ENCODE assay signal across 8 mouse cellular contexts in genomic region chr10:60003847-60004246, GRCm38 (mm10). TPM values are rescaled to one million over a fixed set of nuclear protein-coding genes. Genes with fewer than 3 reads are reported as not detected.
DNase-seq lines count a peak whose midpoint lies in the region; ATAC-seq and TF ChIP-seq lines count a peak whose summit lies in the region.

No protein-coding gene starts in this region.

- TF ChIP-seq EP300 in heart, adult 2 months (IDR thresholded peaks at IDR 0.05; ENCODE audit: insufficient read depth, low read depth, low read length), result no peak

- peaks cover 4% of the 10 kb centered on the region; the same call in 1 of the 2 replicates for H3K79me2 ChIP-seq in heart, adult 2 months (replicated peaks; ENCODE audit: control insufficient read depth, insufficient read depth, low read length)

- peak overlapping the region; percentile 99 for H3K27ac ChIP-seq in heart, adult 2 months
- H3K27ac ChIP-seq in forebrain, embryonic 12.5 days, result peak overlapping the region; percentile 98
- H3K27ac ChIP-seq in liver, embryonic 12.5 days, result peak overlapping the region; percentile 98

- no peaks in the 10 kb centered on the region for H3K9me3 ChIP-seq in forebrain, embryonic 12.5 days
- no peaks in the 10 kb centered on the region for H3K9me3 ChIP-seq in liver, embryonic 12.5 days (replicated peaks)

- H3K4me3 ChIP-seq in heart, adult 2 months, result peak overlapping the region; percentile 79
- H3K4me3 ChIP-seq in forebrain, embryonic 12.5 days (replicated peaks), result peak overlapping the region; percentile 61
- peak overlapping the region; percentile 71 for H3K4me3 ChIP-seq in liver, embryonic 12.5 days

- H3K4me1 ChIP-seq in heart, adult 2 months (ENCODE audit: control insufficient read depth, insufficient read depth, low read length), result peaks cover 2% of the 10 kb centered on the region; the same call in 1 of the 2 replicates
- peaks cover 21% of the 10 kb centered on the region for H3K4me1 ChIP-seq in forebrain, embryonic 12.5 days
- H3K4me1 ChIP-seq in liver, embryonic 12.5 days, result peaks cover 53% of the 10 kb centered on the region

- no peak for TF ChIP-seq CTCF in heart, adult 2 months (IDR thresholded peaks at IDR 0.05)

- DNase-seq in heart, adult 2 months, result no peak
- DNase-seq in heart, adult 9 months (ENCODE audit: low spot score in 2 of 2), result no peak
- DNase-seq in 416B (ENCODE audit: low read depth), result peak; percentile 61
- DNase-seq in adipocyte (ENCODE audit: low spot score), result no peak
- DNase-seq in right cerebral cortex, postnatal 10 days (ENCODE audit: low spot score in 2 of 2), result no peak

- H3K36me3 ChIP-seq in heart, adult 2 months (ENCODE audit: control insufficient read depth, insufficient read depth, low read length), result peaks cover 3% of the 10 kb centered on the region
- peaks cover 12% of the 10 kb centered on the region for H3K36me3 ChIP-seq in forebrain, embryonic 12.5 days (replicated peaks)
- peaks cover 44% of the 10 kb centered on the region for H3K36me3 ChIP-seq in liver, embryonic 12.5 days

- H3K9ac ChIP-seq in heart, adult 2 months (ENCODE audit: low read depth, low read length), result no peak overlapping the region; the same call in 1 of the 2 replicates
- H3K9ac ChIP-seq in forebrain, embryonic 12.5 days, result peak overlapping the region; percentile 68
- peak overlapping the region; percentile 77; the same call in 1 of the 2 replicates for H3K9ac ChIP-seq in liver, embryonic 12.5 days

- H3K27me3 ChIP-seq in heart, adult 2 months (ENCODE audit: control insufficient read depth, insufficient read depth, low read length), result no peaks in the 10 kb centered on the region
- no peaks in the 10 kb centered on the region for H3K27me3 ChIP-seq in forebrain, embryonic 12.5 days
- no peaks in the 10 kb centered on the region for H3K27me3 ChIP-seq in liver, embryonic 12.5 days (replicated peaks)

- no peak for TF ChIP-seq POLR2A in heart, adult 2 months (IDR thresholded peaks at IDR 0.05; ENCODE audit: insufficient read depth, low read depth, low read length)

- 73% methylated on average over 9 of the region's 9 CpGs for WGBS in heart, adult 2 months
- WGBS in forebrain, embryonic 12.5 days, result 71% methylated on average over 9 of the region's 9 CpGs
- 71% methylated on average over 9 of the region's 9 CpGs for WGBS in liver, embryonic 12.5 days (ENCODE audit: insufficient replicate concordance)

- intact Hi-C loops in heart, adult 2 months (cut with DNase I), result loop anchor here (1.0 to 2.0 kb wide), 3 partner anchors 53 to 111 kb away; partner anchors contain the start of gene Ddit4

- peak overlapping the region; percentile 73 for H3K4me2 ChIP-seq in forebrain, embryonic 12.5 days
- H3K4me2 ChIP-seq in liver, embryonic 12.5 days, result peak overlapping the region; percentile 91

- ATAC-seq in forebrain, embryonic 12.5 days (ENCODE audit: low FRiP score), result no peak
- no peak for ATAC-seq in liver, embryonic 12.5 days
- no peak for ATAC-seq in megakaryocyte-erythroid progenitor cell, adult 5-6 weeks (replicated peaks; ENCODE audit: low FRiP score, low TSS enrichment, poor library complexity, severe bottlenecking)

RNA-seq across cellular contexts. Expression of gene Anapc16, which starts 0.9 kb away (rescaled TPM):
- total RNA-seq in heart, adult 2 months (2021), result 10 to 100 TPM; 58.6 to 70.1 TPM
- 90.3 and 103 TPM in 2 replicates for polyA plus RNA-seq in heart, adult 2 months (2012; rRNA removed)
- 100 and 106 TPM in 2 replicates for polyA plus RNA-seq in forebrain, embryonic 12.5 days (2016; fragmentation: Nextera tagmentation; extraction: Ambion mirVana)
- polyA plus RNA-seq in liver, embryonic 12.5 days (2016; fragmentation: Nextera tagmentation; extraction: Ambion mirVana), result 55.3 and 63.1 TPM in 2 replicates
- 59.5 and 72.3 TPM in 2 replicates for total RNA-seq in megakaryocyte-erythroid progenitor cell, adult 5-6 weeks (2014; fragmentation: Nextera tagmentation)
- total RNA-seq in megakaryocyte-erythroid progenitor cell, adult 5-6 weeks (2017), result 42.1 and 43.2 TPM in 2 replicates

RNA-seq across cellular contexts. Expression of gene Ascc1, which starts 1.2 kb away (rescaled TPM):
- 10 to 100 TPM; 20.5 to 24.1 TPM for total RNA-seq in heart, adult 2 months (2021)
- 22.5 and 36.6 TPM in 2 replicates for polyA plus RNA-seq in heart, adult 2 months (2012; rRNA removed)
- polyA plus RNA-seq in forebrain, embryonic 12.5 days (2016; fragmentation: Nextera tagmentation; extraction: Ambion mirVana), result 38.5 and 38.6 TPM in 2 replicates
- polyA plus RNA-seq in liver, embryonic 12.5 days (2016; fragmentation: Nextera tagmentation; extraction: Ambion mirVana), result 22.6 and 23.4 TPM in 2 replicates
- total RNA-seq in megakaryocyte-erythroid progenitor cell, adult 5-6 weeks (2014; fragmentation: Nextera tagmentation), result 30.8 and 36.1 TPM in 2 replicates
- total RNA-seq in megakaryocyte-erythroid progenitor cell, adult 5-6 weeks (2017), result 34.3 and 34.7 TPM in 2 replicates

RNA-seq across cellular contexts. Expression of gene Ddit4, which starts 52.2 kb away (rescaled TPM):
- total RNA-seq in heart, adult 2 months (2021), result 100 to 1,000 TPM in 1 of 2 experiments, 10 to 100 TPM in 1; 70.7 to 219 TPM
- 48.0 and 55.5 TPM in 2 replicates for polyA plus RNA-seq in heart, adult 2 months (2012; rRNA removed)
- 58.9 and 61.6 TPM in 2 replicates for polyA plus RNA-seq in forebrain, embryonic 12.5 days (2016; fragmentation: Nextera tagmentation; extraction: Ambion mirVana)
- polyA plus RNA-seq in liver, embryonic 12.5 days (2016; fragmentation: Nextera tagmentation; extraction: Ambion mirVana), result 5.4 and 6.9 TPM in 2 replicates
- total RNA-seq in megakaryocyte-erythroid progenitor cell, adult 5-6 weeks (2014; fragmentation: Nextera tagmentation), result 2.0 and 3.0 TPM in 2 replicates
- 2.0 and 4.4 TPM in 2 replicates for total RNA-seq in megakaryocyte-erythroid progenitor cell, adult 5-6 weeks (2017)
